Mouse (Mus musculus): ENCODE data around the gene Exoc1.
A peak's percentile ranks its signal among the peaks of the same experiment; 100 is the strongest.

DNA sequence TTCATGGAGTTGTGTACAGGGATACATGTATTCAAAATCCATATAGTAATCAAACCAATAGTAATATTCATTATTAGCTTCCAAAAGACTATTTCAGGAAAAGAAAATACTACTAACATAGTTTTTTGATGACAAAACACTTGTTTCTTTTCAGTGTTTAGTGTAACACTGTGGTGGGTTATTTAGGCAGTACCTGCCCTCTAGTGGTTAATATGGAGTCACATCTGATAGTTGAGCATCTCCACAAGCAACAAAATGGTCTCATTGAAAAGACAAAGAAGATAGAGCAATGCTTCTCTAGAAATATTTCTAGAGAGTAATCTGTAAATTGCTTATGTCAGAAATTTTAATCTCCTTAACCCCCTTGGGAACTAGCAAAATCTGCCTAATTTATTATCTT, 11.7 kb downstream of the Exoc1 start:
- TF ChIP-seq CTCF (IDR thresholded peaks at IDR 0.05) (peak; percentile 72), EP300 (IDR thresholded peaks at IDR 0.05) (no peak)
